Mouse (Mus musculus) 3134 (cell line): ENCODE results near the gene Ddx50.

ENCODE experiments used
- DNase-seq: peaks from one replicate; pipeline ENCODE4 v3.0.0-alpha.2; 2011; ENCODE audit warnings: low spot score; ENCODE audit not compliant: insufficient read length; ENCODE audit errors: extremely low read depth

Gene Ddx50

DNA sequence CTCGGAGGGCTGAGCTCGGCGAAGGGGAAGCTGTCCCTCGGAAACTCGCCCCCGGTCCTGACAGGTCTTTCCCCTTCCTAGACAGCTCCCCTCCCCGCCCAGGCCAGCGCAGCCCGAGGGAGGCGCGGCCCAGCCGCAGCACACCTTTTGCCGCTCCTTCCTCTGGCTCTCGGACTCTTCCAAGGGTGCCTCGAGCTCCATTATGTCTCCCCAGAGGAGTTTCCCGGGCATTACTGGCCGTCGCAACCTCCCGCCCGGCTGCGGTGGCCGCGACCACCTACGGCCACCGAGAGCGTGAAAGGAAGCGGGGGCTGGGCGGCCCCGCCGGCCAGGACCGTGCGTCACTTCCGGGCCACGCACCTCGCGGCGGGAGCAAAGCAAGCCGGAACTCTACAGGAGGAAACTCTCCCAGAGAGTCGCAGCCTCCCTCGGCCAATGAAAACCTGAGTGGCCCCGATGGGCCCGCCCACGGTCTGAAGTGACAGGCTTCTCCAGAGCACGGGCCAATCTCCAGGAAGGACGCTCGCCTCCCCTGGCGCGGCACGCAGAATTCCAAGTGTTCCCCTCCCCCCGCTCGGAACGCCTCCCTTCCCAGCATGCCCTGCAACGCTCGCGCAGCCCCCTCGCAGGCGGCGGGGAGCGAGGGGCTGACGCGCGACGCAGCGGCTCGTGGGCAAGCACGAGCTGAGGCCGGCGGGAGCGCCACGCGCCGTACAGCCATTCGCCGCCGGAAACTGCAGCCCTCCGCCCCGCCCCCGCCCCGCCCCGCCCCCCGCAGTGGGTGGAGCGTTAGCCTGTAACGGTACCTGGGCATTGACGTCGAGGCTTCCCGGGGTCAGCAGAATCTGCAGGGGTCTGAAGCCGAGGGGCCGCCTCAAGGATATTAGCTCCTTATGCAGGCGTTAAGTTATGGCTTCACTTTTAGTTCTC is at the start of gene Ddx50:
Gene Ddx50, minus strand, starts transcription at position 338 of the 930 bp plus-strand sequence.
- DNase-seq, result peak; percentile 99

DNA sequence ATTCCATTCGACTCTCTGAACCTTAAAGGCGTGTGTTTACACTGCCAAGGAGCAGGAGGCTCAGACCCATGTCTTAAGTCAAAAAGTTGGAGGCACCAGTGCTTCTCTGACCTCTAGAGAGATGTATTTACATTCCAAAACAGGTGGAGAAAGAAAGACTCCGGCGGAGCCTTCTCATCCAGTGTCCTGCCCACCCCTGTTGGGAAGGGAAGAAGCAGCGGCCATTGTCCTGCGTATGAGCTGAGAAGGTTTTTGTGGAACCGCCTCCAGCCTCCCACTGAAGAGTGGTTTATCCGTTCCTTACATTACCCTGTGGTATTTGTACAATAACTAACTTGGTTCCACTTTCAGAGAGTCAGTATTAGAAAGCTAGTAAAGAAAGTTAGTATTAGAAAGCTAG is 41.8 kb upstream of the Ddx50 start:
- DNase-seq, result no peak

GRCm38 (mm10) chr10:62692244-62692643 is 41.2 kb upstream of the Ddx50 start:
- DNase-seq, result no peak

DNA sequence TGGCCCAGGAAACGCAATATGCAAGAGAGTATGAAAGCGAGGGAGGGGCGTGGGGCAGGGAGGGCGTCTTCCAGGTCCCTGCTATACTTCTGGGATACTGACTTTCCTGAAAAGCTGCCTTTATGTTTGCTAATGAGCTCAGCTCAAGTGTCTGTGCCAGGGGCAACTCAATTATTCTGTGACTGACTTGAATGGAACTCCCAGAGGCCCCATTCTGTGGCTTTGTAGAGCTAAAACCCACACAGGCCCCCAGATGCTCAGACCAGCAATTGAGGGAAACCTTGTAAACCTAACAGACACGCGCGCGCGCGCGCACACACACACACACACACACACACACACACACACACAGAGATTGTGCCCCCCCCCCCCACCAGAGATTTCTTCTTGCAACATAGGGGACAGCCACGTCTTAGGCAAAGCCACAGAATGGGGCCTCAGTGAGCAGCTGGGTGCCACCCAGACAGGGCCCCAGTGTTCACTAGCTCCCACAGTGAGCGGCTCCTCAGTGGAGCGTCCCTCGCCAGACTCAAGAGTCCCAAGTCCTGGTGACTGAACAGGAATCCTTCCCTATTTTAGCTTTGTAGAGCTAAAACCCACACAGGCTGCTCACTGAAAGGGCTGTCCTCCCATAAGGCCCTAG is 36.1 kb upstream of the Ddx50 start:
- no peak for DNase-seq

DNA sequence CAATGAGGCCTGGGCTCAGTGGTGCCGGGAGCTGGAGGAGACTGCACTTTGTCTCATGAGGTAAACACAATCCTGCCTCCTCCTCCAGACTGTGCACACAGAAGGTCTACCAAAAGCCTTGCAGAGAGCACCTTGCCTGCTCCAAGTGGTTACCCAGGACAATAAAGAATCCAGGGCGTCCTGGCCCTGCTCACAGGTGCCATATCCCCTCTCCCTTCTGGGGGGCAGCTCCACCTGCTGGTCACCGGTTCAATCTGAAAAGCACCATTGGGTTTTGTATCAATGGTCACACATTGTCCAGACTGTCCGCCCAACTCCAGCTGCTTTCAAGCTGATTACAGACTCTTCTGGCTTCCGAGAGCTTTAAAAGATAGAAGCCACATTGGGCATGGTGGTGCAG is 32.0 kb upstream of the Ddx50 start:
- DNase-seq, result no peak

DNA sequence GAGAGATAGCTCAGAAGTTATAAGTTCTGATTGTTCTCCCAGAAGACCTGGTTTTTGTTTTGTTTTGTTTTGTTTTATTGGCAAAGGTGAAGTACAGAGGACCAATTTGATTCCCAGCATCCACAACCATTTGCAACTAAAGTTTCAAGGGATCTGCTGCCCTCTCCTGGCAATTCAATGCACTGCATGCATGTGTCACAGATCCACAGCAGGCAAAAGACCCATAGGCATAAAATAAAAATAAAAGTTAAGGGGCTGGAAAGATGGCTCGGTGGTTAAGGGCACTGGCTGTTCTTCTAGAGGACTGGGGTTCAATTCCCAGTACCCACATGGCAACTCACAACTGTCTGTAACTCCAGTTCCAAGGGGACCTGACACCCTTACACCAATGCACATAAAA is 28.8 kb upstream of the Ddx50 start:
- DNase-seq, result no peak

DNA sequence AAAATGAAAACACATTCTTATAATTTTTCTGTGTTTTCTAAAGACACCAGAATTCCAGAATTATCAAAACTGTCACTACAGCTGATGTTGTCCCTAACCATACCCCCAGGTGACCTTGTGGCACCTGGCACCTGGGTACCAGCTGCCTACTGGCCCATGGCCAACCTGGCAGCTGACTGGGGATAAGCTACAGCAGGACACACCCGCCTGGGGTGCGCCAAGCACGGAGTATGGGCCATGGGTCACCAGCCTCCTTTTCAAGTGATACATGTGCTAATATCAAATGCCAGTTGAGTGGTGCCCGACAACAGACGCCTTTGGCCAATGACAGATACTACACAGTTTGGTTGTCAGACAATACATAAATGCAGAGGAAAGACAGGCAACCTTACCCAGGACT is 26.3 kb upstream of the Ddx50 start:
- DNase-seq, result no peak

DNA sequence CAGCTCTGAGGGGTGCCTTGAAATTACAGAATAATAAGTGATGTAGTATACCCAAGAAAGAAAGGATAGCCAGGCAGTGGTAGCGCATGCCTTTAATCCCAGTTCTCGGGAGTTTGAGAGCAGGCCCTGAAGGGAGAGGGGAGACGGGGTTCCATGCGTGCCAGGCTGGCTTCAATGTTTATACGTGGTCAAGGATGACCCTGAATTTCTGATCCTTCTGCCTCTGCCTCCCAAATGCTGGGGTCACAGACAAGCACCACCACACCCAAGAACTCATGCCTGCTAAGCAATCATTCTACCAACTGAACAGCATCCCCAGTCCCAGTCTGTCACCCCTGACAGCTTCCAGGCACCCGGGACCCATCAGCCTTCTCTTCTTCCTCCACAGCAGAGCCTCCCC is 25.2 kb upstream of the Ddx50 start:
- no peak for DNase-seq

GRCm38 (mm10) chr10:62672359-62672758 is 21.3 kb upstream of the Ddx50 start:
- DNase-seq, result no peak

DNA sequence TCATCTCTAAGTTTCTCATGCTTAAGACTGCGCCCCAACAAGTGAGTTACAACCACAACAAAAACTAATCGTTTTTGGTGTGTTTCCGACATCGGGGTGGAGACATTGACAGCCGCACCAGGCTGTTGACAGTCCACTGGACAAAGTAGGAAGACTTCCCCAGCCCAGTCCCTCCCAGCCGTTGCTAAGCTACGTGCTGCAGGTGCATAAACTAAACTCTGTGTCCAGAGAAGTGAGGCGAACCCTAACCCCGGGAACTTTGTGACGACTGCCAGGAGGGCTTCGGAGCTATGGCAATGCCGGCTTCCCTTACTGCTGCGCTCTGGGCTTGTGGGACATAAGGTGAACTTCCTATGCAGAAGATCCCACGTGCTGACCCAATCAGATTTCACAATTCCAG is 18.2 kb upstream of the Ddx50 start:
- no peak for DNase-seq

- no peak for DNase-seq
Observed at GRCm38 (mm10) chr10:62668463-62668862, 17.4 kb upstream of the Ddx50 start.

GRCm38 (mm10) chr10:62668043-62668442 is 17.0 kb upstream of the Ddx50 start:
- no peak for DNase-seq

DNA sequence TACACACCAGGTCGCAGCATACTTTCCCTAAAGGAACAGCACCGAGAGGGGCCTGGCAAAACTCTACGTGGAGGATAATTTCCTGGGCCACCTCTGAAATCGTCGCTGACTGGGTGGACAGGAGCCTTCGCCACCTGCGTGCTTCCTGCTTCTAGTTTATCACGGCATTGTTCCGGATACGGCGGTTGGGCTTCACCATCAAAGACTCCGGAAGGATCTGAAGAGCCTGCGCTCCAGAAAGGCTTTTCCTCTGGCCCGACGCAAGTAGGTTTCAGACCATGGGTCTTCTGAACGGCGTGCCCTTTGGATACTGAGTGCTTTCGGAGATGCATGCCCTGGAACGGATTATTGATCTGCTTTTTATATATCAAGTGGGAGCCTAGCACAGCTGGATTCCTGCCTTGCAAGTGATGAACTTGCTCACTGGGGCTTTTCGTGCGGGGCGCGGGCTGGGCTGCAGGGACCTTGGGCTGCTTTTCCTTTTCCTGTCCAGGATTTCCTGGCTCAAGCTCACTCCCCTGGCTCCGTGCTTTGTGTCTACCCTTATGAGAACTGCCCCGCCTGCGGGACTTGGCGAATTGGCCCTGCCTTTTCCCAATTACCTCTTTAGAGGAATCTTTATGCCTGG is 14.1 kb upstream of the Ddx50 start:
- DNase-seq, result no peak

DNA sequence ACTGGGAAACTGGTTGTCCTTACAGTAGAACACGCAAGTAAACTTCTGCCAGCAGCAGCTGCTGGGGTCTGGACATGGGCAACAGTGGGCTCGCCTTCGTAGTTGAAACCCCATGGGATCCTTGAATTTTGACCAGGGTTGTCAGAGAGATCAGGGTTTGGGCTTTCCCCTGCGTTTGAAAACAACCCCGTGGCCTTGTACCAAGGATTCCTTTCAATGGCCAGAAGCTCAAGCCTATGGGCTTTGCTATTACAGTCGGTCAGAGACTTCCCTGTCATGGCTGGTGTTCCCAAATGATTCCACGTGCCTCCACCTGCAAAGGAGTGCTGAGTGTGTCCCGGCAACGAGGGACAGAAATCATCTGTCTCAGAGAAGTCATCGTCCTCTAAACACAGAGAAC is 13.2 kb upstream of the Ddx50 start:
- DNase-seq, result no peak

GRCm38 (mm10) chr10:62656711-62657110 is 5.7 kb upstream of the Ddx50 start:
- no peak for DNase-seq

- no peak for DNase-seq
Observed at GRCm38 (mm10) chr10:62651961-62652360, 943 bp upstream of the Ddx50 start.

- no peak for DNase-seq
Observed at GRCm38 (mm10) chr10:62650358-62650782, 648 bp downstream of the Ddx50 start.

DNA sequence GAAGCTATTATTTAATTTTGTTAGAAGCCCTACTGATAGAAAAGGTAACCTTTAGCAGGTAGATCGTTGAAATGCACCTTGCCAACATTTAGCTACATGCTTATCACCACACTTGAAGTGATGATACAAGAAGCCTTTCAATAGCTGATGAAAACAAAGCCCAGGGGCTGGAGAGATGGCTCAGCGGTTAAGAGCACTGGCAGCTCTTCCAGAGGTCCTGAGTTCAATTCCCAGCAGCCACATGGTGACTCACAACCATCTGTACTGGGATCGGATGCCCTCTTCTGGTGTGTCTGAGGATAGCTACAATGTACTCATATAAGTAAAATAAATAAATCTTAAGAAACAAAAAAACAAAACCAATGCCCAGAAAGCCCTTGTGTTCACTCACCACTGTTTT is 46.9 kb downstream of the Ddx50 start:
- DNase-seq, result no peak

GRCm38 (mm10) chr10:62603233-62604030 is 47.6 kb downstream of the Ddx50 start:
- no peak for DNase-seq

DNA sequence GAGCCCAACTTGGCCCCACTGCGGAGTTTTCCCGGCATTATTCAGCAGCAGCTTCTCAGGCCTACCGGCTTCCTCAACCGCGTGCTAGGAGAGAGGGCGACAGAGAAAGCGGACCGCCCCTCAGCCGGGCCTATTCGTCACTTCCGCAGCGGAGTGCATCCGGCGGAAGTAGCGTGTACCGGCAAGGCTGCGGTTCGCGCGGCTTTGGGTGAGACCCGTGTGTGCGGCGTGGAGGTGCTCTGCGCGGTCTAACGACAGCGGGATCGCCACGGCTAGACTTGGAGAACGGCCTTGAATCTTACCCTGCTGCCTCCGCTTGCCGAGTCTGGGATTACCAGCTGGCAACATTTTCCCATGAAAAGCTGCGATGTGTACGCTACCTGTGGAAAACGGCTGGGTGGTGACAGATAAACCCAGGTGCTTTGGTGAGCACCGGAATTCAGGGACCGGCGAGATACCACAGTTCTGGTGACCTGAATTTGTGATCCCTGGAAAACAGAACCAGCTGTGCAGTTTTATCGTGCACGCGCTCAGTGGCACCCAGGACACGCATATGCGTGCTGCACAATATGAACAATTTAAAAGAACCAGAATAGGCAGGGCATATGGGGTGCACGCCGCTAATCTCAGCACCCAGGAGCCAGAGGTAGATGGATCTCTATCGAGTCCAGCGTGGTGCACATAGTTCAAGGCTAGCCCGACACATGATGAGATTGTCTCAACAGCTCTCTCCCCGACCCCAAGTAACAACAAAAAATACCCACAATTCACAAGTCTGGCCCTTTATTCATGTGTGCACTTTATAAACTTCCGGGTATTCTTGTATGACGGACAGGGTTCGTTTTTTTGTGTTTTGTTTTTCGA is 48.6 kb downstream of the Ddx50 start, which contains the start of gene Ddx21:
Gene Ddx21, minus strand, starts transcription at position 105 of the 864 bp plus-strand sequence.
- peak; percentile 91 for DNase-seq
